Mouse (Mus musculus) MEL (cell line): ENCODE results near the gene Dlg2. TPM values are rescaled to one million over a fixed set of nuclear protein-coding genes. Genes with fewer than 3 reads are reported as not detected.

ENCODE experiments used
- DNase-seq: peaks from one replicate; pipeline ENCODE4 v3.0.0; 2011; ENCODE audit warnings: low read depth, low spot score
- H3K27ac ChIP-seq: 2 replicates; pipeline ENCODE4 v1.5.1; 2012; ENCODE audit warnings: low read depth, mild to moderate bottlenecking, control low read depth, low read length, moderate library complexity; ENCODE audit not compliant: control insufficient read depth
- H3K27me3 ChIP-seq, 2 experiments: fragments of 150-350 bp in 1 of 2; sonication (generic) in 1 of 2; 2 replicates each; pipeline ENCODE4 v1.6.1; 2012; ENCODE audit warnings: low read length in 2 of 2, mild to moderate bottlenecking in 2 of 2, improper control_type of control experiment in 1 of 2, moderate library complexity in 1 of 2; ENCODE audit not compliant: insufficient read depth in 2 of 2, control insufficient read depth in 1 of 2
- H3K36me3 ChIP-seq, 2 experiments: 2 replicates each; pipeline ENCODE4 v1.6.1; 2012 to 2014; ENCODE audit warnings: low read length in 2 of 2, improper control_type of control experiment in 1 of 2, inconsistent platforms in 1 of 2, mild to moderate bottlenecking in 1 of 2; ENCODE audit not compliant: insufficient read depth in 2 of 2, control insufficient read depth in 1 of 2
- H3K4me1 ChIP-seq, 2 experiments: fragments of 150-350 bp in 1 of 2; sonication (generic) in 1 of 2; 2 replicates each; pipeline ENCODE4 v1.6.1; 2012; ENCODE audit warnings: low read length in 2 of 2, improper control_type of control experiment in 1 of 2, mild to moderate bottlenecking in 1 of 2; ENCODE audit not compliant: insufficient read depth in 2 of 2, control insufficient read depth in 1 of 2
- H3K4me3 ChIP-seq, 2 experiments: fragments of 150-350 bp in 1 of 2; sonication (generic) in 1 of 2; 2 replicates each; pipeline ENCODE4 v1.5.1; 2012; ENCODE audit warnings: low read depth in 2 of 2, low read length in 2 of 2, mild to moderate bottlenecking in 2 of 2, moderate library complexity in 2 of 2, control low read depth in 1 of 2, improper control_type of control experiment in 1 of 2; ENCODE audit not compliant: control insufficient read depth in 1 of 2, insufficient read depth in 1 of 2
- H3K79me2 ChIP-seq: 2 replicates; pipeline ENCODE4 v1.6.1; 2012; ENCODE audit warnings: mild to moderate bottlenecking, low read length, moderate library complexity; ENCODE audit not compliant: control insufficient read depth, poor library complexity, insufficient read depth
- H3K9ac ChIP-seq: 2 replicates; pipeline ENCODE4 v1.6.1; 2012; ENCODE audit warnings: low read depth, mild to moderate bottlenecking, control low read depth, low read length, moderate library complexity; ENCODE audit not compliant: control insufficient read depth, poor library complexity, severe bottlenecking
- H3K9me3 ChIP-seq: fragments of 150-350 bp; sonication (generic); replicated peaks from 2 replicates; pipeline ENCODE4 v1.6.1; 2012; ENCODE audit warnings: mild to moderate bottlenecking, low read length, improper control_type of control experiment, moderate library complexity; ENCODE audit not compliant: insufficient read depth
- BHLHE40 ChIP-seq: IDR thresholded peaks from 2 replicates; pipeline ENCODE4 v1.6.1; 2012; ENCODE audit warnings: low read depth, mild to moderate bottlenecking, inconsistent platforms, low read length, improper control_type of control experiment, borderline replicate concordance
- CTCF ChIP-seq, 3 experiments: IDR thresholded peaks in 2 of 3; conservative IDR thresholded peaks in 1 of 3; 2 replicates each; pipeline ENCODE4 v1.5.1; 2011 to 2012; ENCODE audit warnings: low read length in 3 of 3, low read depth in 2 of 3, mild to moderate bottlenecking in 2 of 3, improper control_type of control experiment in 1 of 3, inconsistent platforms in 1 of 3, mixed read lengths in 1 of 3, moderate library complexity in 1 of 3; ENCODE audit not compliant: control insufficient read depth in 1 of 3, insufficient read depth in 1 of 3, poor library complexity in 1 of 3, severe bottlenecking in 1 of 3
- E2F4 ChIP-seq: IDR thresholded peaks from 2 replicates; pipeline ENCODE4 v1.6.1; 2011; ENCODE audit warnings: low read depth, low read length, improper control_type of control experiment, borderline replicate concordance
- ELF1 ChIP-seq: IDR thresholded peaks from 2 replicates; pipeline ENCODE4 v1.6.1; 2014; ENCODE audit warnings: low read depth, mild to moderate bottlenecking, inconsistent platforms, low read length, improper control_type of control experiment, moderate library complexity
- EP300 ChIP-seq, 2 experiments: IDR thresholded peaks; 2 replicates each; pipeline ENCODE4 v1.6.1; 2011; ENCODE audit warnings: improper control_type of control experiment in 2 of 2, low read length in 2 of 2, low read depth in 1 of 2, mild to moderate bottlenecking in 1 of 2
- ETS1 ChIP-seq: IDR thresholded peaks from 2 replicates; pipeline ENCODE4 v1.6.1; 2012; ENCODE audit warnings: low read depth, mild to moderate bottlenecking, inconsistent platforms, low read length, improper control_type of control experiment, moderate library complexity
- GABPA ChIP-seq: IDR thresholded peaks from 2 replicates; pipeline ENCODE4 v1.6.1; 2012; ENCODE audit warnings: low read depth, mild to moderate bottlenecking, inconsistent platforms, low read length, improper control_type of control experiment, moderate library complexity
- JUND ChIP-seq: IDR thresholded peaks from 2 replicates; pipeline ENCODE4 v1.6.1; 2011; ENCODE audit warnings: low read depth, mild to moderate bottlenecking, improper control_type of control experiment, low read length
- MAFK ChIP-seq: IDR thresholded peaks from 2 replicates; pipeline ENCODE4 v1.6.1; 2011; ENCODE audit warnings: low read depth, mild to moderate bottlenecking, low read length, improper control_type of control experiment, borderline replicate concordance
- MAX ChIP-seq: IDR thresholded peaks from 2 replicates; pipeline ENCODE4 v1.6.1; 2011; ENCODE audit warnings: low read length, improper control_type of control experiment
- MXI1 ChIP-seq: IDR thresholded peaks from 2 replicates; pipeline ENCODE4 v1.6.1; 2011; ENCODE audit warnings: mild to moderate bottlenecking, low read depth, low read length, improper control_type of control experiment
- MYC ChIP-seq: IDR thresholded peaks from 2 replicates; pipeline ENCODE4 v1.6.1; 2011; ENCODE audit warnings: low read depth, mild to moderate bottlenecking, low read length, improper control_type of control experiment, moderate library complexity
- NRF1 ChIP-seq: IDR thresholded peaks from 2 replicates; pipeline ENCODE4 v1.6.1; 2014; ENCODE audit warnings: low read depth, mild to moderate bottlenecking, inconsistent platforms, low read length, improper control_type of control experiment, moderate library complexity; ENCODE audit not compliant: poor library complexity, insufficient read depth, severe bottlenecking
- POLR2A ChIP-seq, 2 experiments: IDR thresholded peaks; 2 replicates each; pipeline ENCODE4 v1.6.1; 2011 to 2012; ENCODE audit warnings: low read length in 2 of 2, mild to moderate bottlenecking in 2 of 2, control low read depth in 1 of 2, improper control_type of control experiment in 1 of 2, low read depth in 1 of 2, moderate library complexity in 1 of 2; ENCODE audit not compliant: control insufficient read depth in 1 of 2, insufficient read depth in 1 of 2, poor library complexity in 1 of 2
- POLR2AphosphoS2 ChIP-seq: IDR thresholded peaks from 2 replicates; pipeline ENCODE4 v1.6.1; 2011; ENCODE audit warnings: low read length, improper control_type of control experiment
- RCOR1 ChIP-seq: IDR thresholded peaks from 2 replicates; pipeline ENCODE4 v1.6.1; 2012; ENCODE audit warnings: low read depth, mild to moderate bottlenecking, inconsistent platforms, low read length, improper control_type of control experiment
- SIN3A ChIP-seq: IDR thresholded peaks from 2 replicates; pipeline ENCODE4 v1.6.1; 2012; ENCODE audit warnings: low read length, improper control_type of control experiment, inconsistent platforms
- SMC3 ChIP-seq: IDR thresholded peaks from 2 replicates; pipeline ENCODE4 v1.6.1; 2011; ENCODE audit warnings: low read depth, low read length, improper control_type of control experiment
- TAL1 ChIP-seq: IDR thresholded peaks from 2 replicates; pipeline ENCODE4 v1.6.1; 2012; ENCODE audit warnings: mild to moderate bottlenecking, inconsistent platforms, low read length, moderate library complexity, mixed read lengths
- USF2 ChIP-seq, 2 experiments: IDR thresholded peaks; 2 replicates each; pipeline ENCODE4 v1.6.1; 2011 to 2012; ENCODE audit warnings: improper control_type of control experiment in 2 of 2, low read length in 2 of 2, borderline replicate concordance in 1 of 2, inconsistent platforms in 1 of 2, low read depth in 1 of 2, mild to moderate bottlenecking in 1 of 2; ENCODE audit not compliant: insufficient read depth in 1 of 2
- ZC3H11A ChIP-seq: IDR thresholded peaks from 2 replicates; pipeline ENCODE4 v1.6.1; 2012; ENCODE audit warnings: low read depth, mild to moderate bottlenecking, inconsistent platforms, low read length, improper control_type of control experiment
- ZMIZ1 ChIP-seq: IDR thresholded peaks from 2 replicates; pipeline ENCODE4 v1.6.1; 2012; ENCODE audit warnings: low read depth, mild to moderate bottlenecking, inconsistent platforms, low read length, improper control_type of control experiment, moderate library complexity
- ZNF384 ChIP-seq: IDR thresholded peaks from 2 replicates; pipeline ENCODE4 v1.6.1; 2012; ENCODE audit warnings: low read depth, mild to moderate bottlenecking, inconsistent platforms, low read length, improper control_type of control experiment
- polyA plus RNA-seq, 2 experiments: library from polyadenylated mRNA; stranded (reverse) in 1 of 2; unstranded in 1 of 2; fragments of >175 nt in 1 of 2; fragments of >200 nt in 1 of 2; gene quantifications; 2 replicates each; pipeline versions ENCODE4 v1.2.1 to v1.2.4; 2012; ENCODE audit warnings: low replicate concordance in 2 of 2, low read depth in 1 of 2; ENCODE audit not compliant: insufficient read length in 2 of 2, insufficient read depth in 1 of 2, missing spikeins in 1 of 2
- total RNA-seq: library from RNA; depleted of rRNA; stranded (reverse); fragments of 300-350 nt; gene quantifications from 2 replicates; pipeline ENCODE4 v1.2.3, GENCODE M21; 2012

Dlg2 gene
- total and polyA plus RNA-seq, 3 experiments: 0.04 TPM; not detected in 2

DNA sequence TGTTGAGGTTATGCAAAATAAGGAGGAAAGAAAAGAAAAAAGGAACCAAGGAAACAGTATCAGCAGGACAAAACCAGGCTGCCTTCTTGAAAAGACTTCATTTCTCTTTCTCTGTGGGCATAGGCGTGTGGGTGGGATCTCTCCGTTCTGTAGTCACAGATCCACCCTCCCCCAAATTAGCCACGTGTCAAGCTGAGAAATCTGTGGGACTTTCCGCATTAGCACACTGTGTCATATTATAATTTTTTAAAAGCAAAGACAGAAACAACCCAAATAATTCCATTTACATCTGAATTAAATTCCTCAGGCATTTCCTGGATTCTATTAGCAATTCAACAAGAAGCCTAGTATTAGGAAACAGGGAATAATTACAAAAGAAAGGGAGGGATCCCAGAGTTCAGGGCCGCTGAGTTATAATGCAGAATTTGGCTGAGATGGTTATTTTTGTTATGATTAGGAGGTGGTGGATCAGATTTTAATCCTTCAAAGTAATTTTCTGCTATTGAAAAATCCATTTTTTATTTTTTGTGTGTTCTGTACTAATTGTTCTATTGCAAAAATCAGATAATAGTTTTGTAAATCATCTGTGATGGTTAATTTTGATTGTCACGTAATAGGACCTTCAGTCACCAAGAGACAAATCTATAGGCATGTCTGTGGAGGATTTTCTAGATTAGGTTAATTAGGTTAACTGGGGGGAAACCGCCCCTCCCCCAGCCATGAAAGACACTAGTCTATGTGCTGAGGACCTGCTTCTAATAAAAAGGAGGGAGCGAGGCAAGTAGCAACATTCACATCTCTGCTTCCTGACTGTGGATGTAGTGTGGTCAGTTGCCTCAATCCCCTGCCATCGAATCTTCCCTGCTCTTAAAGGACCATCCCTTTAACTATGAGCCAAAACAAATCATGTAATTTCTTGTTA lies 63.3 kb downstream of the Dlg2 start:
- TF ChIP-seq EP300 (IDR thresholded peaks at IDR 0.05; ENCODE audit: low read depth in 1 of 2, low read length in 2 of 2) (no peak), TAL1 (no peak), SMC3 (no peak), RCOR1 (no peak), MAFK (no peak), CTCF (IDR thresholded peaks at IDR 0.05 in 2 of 3, conservative IDR thresholded peaks at IDR 0.05 in 1 of 3; ENCODE audit: control insufficient read depth in 1 of 3, insufficient read depth in 1 of 3, low read depth in 2 of 3, low read length in 3 of 3, poor library complexity in 1 of 3, severe bottlenecking in 1 of 3) (no peak), MAX (no peak), ETS1 (no peak), JUND (no peak), E2F4 (no peak), ZC3H11A (no peak), ELF1 (no peak), MYC (no peak)
- TF ChIP-seq, all 39 proteins: peak for 0
- Histone ChIP-seq H3K36me3 (no peaks in the 10 kb centered on the region), H3K9ac (no peak overlapping the region), H3K9me3 (no peaks in the 10 kb centered on the region), H3K27ac (no peak overlapping the region), H3K4me1 (no peaks in the 10 kb centered on the region), H3K79me2 (no peaks in the 10 kb centered on the region), H3K4me3 (no peak overlapping the region), H3K27me3 (no peaks in the 10 kb centered on the region)
- DNase-seq: no peak

GRCm38 (mm10) chr7:90540811-90541323 lies 64.4 kb downstream of the Dlg2 start:
- H3K79me2 ChIP-seq: no peaks in the 10 kb centered on the region

More at GRCm38 (mm10) chr7:90540811-90541323, 64.4 kb downstream of the Dlg2 start:
- no peaks in the 10 kb centered on the region for H3K9me3 ChIP-seq
- H3K9ac ChIP-seq: no peak overlapping the region
- no peak for DNase-seq
- no peaks in the 10 kb centered on the region for H3K36me3 ChIP-seq
- TF ChIP-seq MAFK: no peak
- TF ChIP-seq MAX: no peak
- TF ChIP-seq TAL1: no peak
- no peak for TF ChIP-seq POLR2AphosphoS2
- TF ChIP-seq NRF1: no peak
- TF ChIP-seq MXI1: no peak
- TF ChIP-seq POLR2A (IDR thresholded peaks at IDR 0.05; ENCODE audit: control insufficient read depth in 1 of 2, insufficient read depth in 1 of 2, low read depth in 1 of 2, low read length in 2 of 2, poor library complexity in 1 of 2): no peak
- no peak for TF ChIP-seq ELF1
- TF ChIP-seq ZNF384: no peak
- TF ChIP-seq GABPA: no peak
- no peak for TF ChIP-seq BHLHE40
- TF ChIP-seq ZMIZ1: no peak
- TF ChIP-seq USF2 (IDR thresholded peaks at IDR 0.05; ENCODE audit: borderline replicate concordance in 1 of 2, insufficient read depth in 1 of 2, low read depth in 1 of 2, low read length in 2 of 2): no peak
- no peak for TF ChIP-seq SIN3A
- no peaks in the 10 kb centered on the region for H3K27me3 ChIP-seq
- no peak overlapping the region for H3K4me3 ChIP-seq
- H3K4me1 ChIP-seq: no peaks in the 10 kb centered on the region
- H3K27ac ChIP-seq: no peak overlapping the region
